Mouse (Mus musculus): ENCODE results near the gene Ncbp3. TPM values are rescaled to one million over a fixed set of nuclear protein-coding genes. Genes with fewer than 3 reads are reported as not detected.

The Ncbp3 gene
- polyA plus RNA-seq, 1 experiment from 2014 or later: 4.2 TPM

GRCm38 (mm10) chr11:73059630-73060029 lies 12.0 kb downstream of the Ncbp3 start:
- Histone ChIP-seq H3K9me3 (replicated peaks) (no peaks in the 10 kb centered on the region), H3K9ac (no peak overlapping the region), H3K4me2 (no peak overlapping the region), H3K27me3 (no peaks in the 10 kb centered on the region), H3K27ac (replicated peaks) (no peak overlapping the region), H3K4me1 (replicated peaks) (peaks cover 15% of the 10 kb centered on the region), H3K36me3 (replicated peaks) (peaks cover 67% of the 10 kb centered on the region), H3K4me3 (replicated peaks) (no peak overlapping the region)
- no peak for ATAC-seq (ENCODE audit: insufficient read depth)
- WGBS (ENCODE audit: insufficient replicate concordance): 82% methylated on average over 3 of the region's 3 CpGs

GRCm38 (mm10) chr11:73061413-73061812 lies 13.8 kb downstream of the Ncbp3 start:
- H3K4me3 ChIP-seq (replicated peaks): no peak overlapping the region
- H3K27ac ChIP-seq (replicated peaks): no peak overlapping the region
- H3K27me3 ChIP-seq: no peaks in the 10 kb centered on the region
- no peak overlapping the region for H3K4me2 ChIP-seq
- WGBS (ENCODE audit: insufficient replicate concordance): 82% methylated on average over 3 of the region's 3 CpGs
- H3K4me1 ChIP-seq (replicated peaks): peaks cover 15% of the 10 kb centered on the region
- no peak overlapping the region for H3K9ac ChIP-seq
- H3K36me3 ChIP-seq (replicated peaks): peaks cover 58% of the 10 kb centered on the region
- H3K9me3 ChIP-seq (replicated peaks): no peaks in the 10 kb centered on the region
- ATAC-seq (ENCODE audit: insufficient read depth): no peak

GRCm38 (mm10) chr11:73071839-73072238 lies 24.3 kb downstream of the Ncbp3 start:
- H3K27ac ChIP-seq (replicated peaks): no peak overlapping the region
- H3K9ac ChIP-seq: no peak overlapping the region
- H3K4me3 ChIP-seq (replicated peaks): no peak overlapping the region
- H3K4me1 ChIP-seq (replicated peaks): no peaks in the 10 kb centered on the region
- H3K27me3 ChIP-seq: no peaks in the 10 kb centered on the region
- H3K9me3 ChIP-seq (replicated peaks): no peaks in the 10 kb centered on the region
- H3K36me3 ChIP-seq (replicated peaks): peaks cover 90% of the 10 kb centered on the region
- no peak for ATAC-seq (ENCODE audit: insufficient read depth)
- no peak overlapping the region for H3K4me2 ChIP-seq
- WGBS (ENCODE audit: insufficient replicate concordance): 64% methylated on average over 3 of the region's 3 CpGs

- H3K36me3 ChIP-seq (replicated peaks): peaks cover 88% of the 10 kb centered on the region
These were observed 28.7 kb downstream of the Ncbp3 start for GRCm38 (mm10) chr11:73076295-73076694.

GRCm38 (mm10) chr11:73076733-73077132 lies 29.1 kb downstream of the Ncbp3 start:
- Histone ChIP-seq H3K27me3 (no peaks in the 10 kb centered on the region), H3K9ac (no peak overlapping the region), H3K4me1 (replicated peaks) (no peaks in the 10 kb centered on the region), H3K9me3 (replicated peaks) (no peaks in the 10 kb centered on the region), H3K36me3 (replicated peaks) (peaks cover 90% of the 10 kb centered on the region), H3K4me3 (replicated peaks) (no peak overlapping the region), H3K4me2 (no peak overlapping the region), H3K27ac (replicated peaks) (no peak overlapping the region)
- ATAC-seq (ENCODE audit: insufficient read depth): no peak
- WGBS (ENCODE audit: insufficient replicate concordance): 81% methylated on average over 4 of the region's 4 CpGs

More at GRCm38 (mm10) chr11:73076295-73076694, 28.7 kb downstream of the Ncbp3 start:
- H3K9ac ChIP-seq: no peak overlapping the region
- no peaks in the 10 kb centered on the region for H3K27me3 ChIP-seq
- no peaks in the 10 kb centered on the region for H3K4me1 ChIP-seq (replicated peaks)
- H3K4me2 ChIP-seq: no peak overlapping the region
- ATAC-seq (ENCODE audit: insufficient read depth): no peak
- 81% methylated on average over 4 of the region's 4 CpGs for WGBS (ENCODE audit: insufficient replicate concordance)
- no peak overlapping the region for H3K4me3 ChIP-seq (replicated peaks)
- no peak overlapping the region for H3K27ac ChIP-seq (replicated peaks)
- no peaks in the 10 kb centered on the region for H3K9me3 ChIP-seq (replicated peaks)

GRCm38 (mm10) chr11:73077211-73077720 lies 29.7 kb downstream of the Ncbp3 start:
- H3K27ac ChIP-seq (replicated peaks): no peak overlapping the region
- no peak overlapping the region for H3K4me2 ChIP-seq
- no peak overlapping the region for H3K4me3 ChIP-seq (replicated peaks)
- peaks cover 92% of the 10 kb centered on the region for H3K36me3 ChIP-seq (replicated peaks)
- ATAC-seq (ENCODE audit: insufficient read depth): no peak
- no peaks in the 10 kb centered on the region for H3K4me1 ChIP-seq (replicated peaks)
- no peak overlapping the region for H3K9ac ChIP-seq
- WGBS (ENCODE audit: insufficient replicate concordance): 84% methylated on average over 6 of the region's 6 CpGs
- H3K9me3 ChIP-seq (replicated peaks): no peaks in the 10 kb centered on the region
- H3K27me3 ChIP-seq: no peaks in the 10 kb centered on the region

- 82% methylated on average over 8 of the region's 8 CpGs for WGBS (ENCODE audit: insufficient replicate concordance)
- H3K36me3 ChIP-seq (replicated peaks): peaks cover 87% of the 10 kb centered on the region
These were observed 31.0 kb downstream of the Ncbp3 start for GRCm38 (mm10) chr11:73078615-73079014.

GRCm38 (mm10) chr11:73080306-73080705 lies 32.7 kb downstream of the Ncbp3 start:
- H3K9ac ChIP-seq: no peak overlapping the region
- H3K4me1 ChIP-seq (replicated peaks): peaks cover 15% of the 10 kb centered on the region
- H3K36me3 ChIP-seq (replicated peaks): peaks cover 81% of the 10 kb centered on the region
- no peaks in the 10 kb centered on the region for H3K27me3 ChIP-seq
- WGBS (ENCODE audit: insufficient replicate concordance): 77% methylated on average over 3 of the region's 3 CpGs
- no peak overlapping the region for H3K4me2 ChIP-seq
- ATAC-seq (ENCODE audit: insufficient read depth): no peak
- no peaks in the 10 kb centered on the region for H3K9me3 ChIP-seq (replicated peaks)
- H3K4me3 ChIP-seq (replicated peaks): no peak overlapping the region
- H3K27ac ChIP-seq (replicated peaks): no peak overlapping the region

More at GRCm38 (mm10) chr11:73078615-73079014, 31.0 kb downstream of the Ncbp3 start:
- no peaks in the 10 kb centered on the region for H3K27me3 ChIP-seq
- H3K4me1 ChIP-seq (replicated peaks): no peaks in the 10 kb centered on the region
- H3K9ac ChIP-seq: no peak overlapping the region
- H3K27ac ChIP-seq (replicated peaks): no peak overlapping the region
- ATAC-seq (ENCODE audit: insufficient read depth): no peak
- H3K4me2 ChIP-seq: no peak overlapping the region
- no peaks in the 10 kb centered on the region for H3K9me3 ChIP-seq (replicated peaks)
- no peak overlapping the region for H3K4me3 ChIP-seq (replicated peaks)

- no peak overlapping the region for H3K4me3 ChIP-seq (replicated peaks)
These were observed 36.7 kb downstream of the Ncbp3 start for GRCm38 (mm10) chr11:73084303-73084702.

GRCm38 (mm10) chr11:73084804-73085231 lies 37.2 kb downstream of the Ncbp3 start:
- no peaks in the 10 kb centered on the region for H3K27me3 ChIP-seq
- no peak for ATAC-seq (ENCODE audit: insufficient read depth)
- H3K9ac ChIP-seq: no peak overlapping the region
- no peaks in the 10 kb centered on the region for H3K9me3 ChIP-seq (replicated peaks)
- no peak overlapping the region for H3K27ac ChIP-seq (replicated peaks)
- no peak overlapping the region for H3K4me3 ChIP-seq (replicated peaks)
- no peak overlapping the region for H3K4me2 ChIP-seq
- peaks cover 40% of the 10 kb centered on the region for H3K36me3 ChIP-seq (replicated peaks)
- peaks cover 20% of the 10 kb centered on the region for H3K4me1 ChIP-seq (replicated peaks)
- WGBS (ENCODE audit: insufficient replicate concordance): 68% methylated on average over 10 of the region's 10 CpGs

More at GRCm38 (mm10) chr11:73084303-73084702, 36.7 kb downstream of the Ncbp3 start:
- Histone ChIP-seq H3K4me2 (no peak overlapping the region), H3K36me3 (replicated peaks) (peaks cover 44% of the 10 kb centered on the region), H3K27ac (replicated peaks) (no peak overlapping the region), H3K9ac (no peak overlapping the region), H3K9me3 (replicated peaks) (no peaks in the 10 kb centered on the region), H3K4me1 (replicated peaks) (peaks cover 20% of the 10 kb centered on the region), H3K27me3 (no peaks in the 10 kb centered on the region)
- 26% methylated on average over 6 of the region's 6 CpGs for WGBS (ENCODE audit: insufficient replicate concordance)
- ATAC-seq (ENCODE audit: insufficient read depth): no peak

GRCm38 (mm10) chr11:73085391-73085790 lies 37.8 kb downstream of the Ncbp3 start:
- H3K9ac ChIP-seq: no peak overlapping the region
- no peak overlapping the region for H3K4me3 ChIP-seq (replicated peaks)
- WGBS (ENCODE audit: insufficient replicate concordance): 42% methylated on average over 7 of the region's 7 CpGs
- no peak overlapping the region for H3K27ac ChIP-seq (replicated peaks)
- H3K9me3 ChIP-seq (replicated peaks): no peaks in the 10 kb centered on the region
- no peak overlapping the region for H3K4me2 ChIP-seq
- H3K27me3 ChIP-seq: no peaks in the 10 kb centered on the region
- peaks cover 20% of the 10 kb centered on the region for H3K4me1 ChIP-seq (replicated peaks)
- H3K36me3 ChIP-seq (replicated peaks): peaks cover 37% of the 10 kb centered on the region
- no peak for ATAC-seq (ENCODE audit: insufficient read depth)

All from liver, embryonic 15.5 days (tissue).